Mouse (Mus musculus) kidney, embryonic 14.5 days (tissue): ENCODE results near the gene Tnks1bp1. TPM values are rescaled to one million over a fixed set of nuclear protein-coding genes. Genes with fewer than 3 reads are reported as not detected.
A peak's percentile ranks its signal among the peaks of the same experiment; 100 is the strongest.

Source experiments
- ATAC-seq: fragments of 200-750 bp; cut with Nextera tagmentation; 2 replicates; pipeline ENCODE4 v1.8.0; 2017; ENCODE audit warnings: moderate number of reproducible peaks, mild to moderate bottlenecking, moderate TSS enrichment, moderate library complexity; ENCODE audit not compliant: low FRiP score, low TSS enrichment
- H3K27ac ChIP-seq: fragments of 300-500 bp; sonication (generic); 2 replicates; pipeline ENCODE4 v1.5.1; 2014; ENCODE audit warnings: low read depth, mild to moderate bottlenecking, low read length, moderate library complexity, mixed read lengths
- H3K27me3 ChIP-seq: fragments of 300-500 bp; sonication (generic); 2 replicates; pipeline ENCODE4 v1.6.1; 2014; ENCODE audit warnings: mild to moderate bottlenecking, low read length; ENCODE audit not compliant: control insufficient read depth, insufficient read depth
- H3K36me3 ChIP-seq: fragments of 300-500 bp; sonication (generic); 2 replicates; pipeline ENCODE4 v1.6.1; 2014; ENCODE audit warnings: low read length, mixed read lengths; ENCODE audit not compliant: control insufficient read depth, insufficient read depth
- H3K4me1 ChIP-seq: fragments of 300-500 bp; sonication (generic); 2 replicates; pipeline ENCODE4 v1.6.1; 2014; ENCODE audit warnings: low read length, mixed read lengths; ENCODE audit not compliant: control insufficient read depth, insufficient read depth
- H3K4me2 ChIP-seq: fragments of 300-500 bp; sonication (generic); replicated peaks from 2 replicates; pipeline ENCODE4 v1.6.1; 2014; ENCODE audit warnings: low read depth, mild to moderate bottlenecking, low read length
- H3K4me3 ChIP-seq: fragments of 300-500 bp; sonication (generic); 2 replicates; pipeline ENCODE4 v1.5.1; 2014; ENCODE audit warnings: mild to moderate bottlenecking, low read length
- H3K9ac ChIP-seq: fragments of 300-500 bp; sonication (generic); 2 replicates; pipeline ENCODE4 v1.6.1; 2014; ENCODE audit warnings: low read depth, mild to moderate bottlenecking, low read length, moderate library complexity
- H3K9me3 ChIP-seq: fragments of 300-500 bp; sonication (generic); 2 replicates; pipeline ENCODE4 v1.6.1; 2016; ENCODE audit warnings: low read length; ENCODE audit not compliant: control insufficient read depth
- WGBS: fragments of 180-500 bp; shearing (Covaris S2); extraction: QIAGEN DNeasy Blood & Tissue Kit; methylation state at CpG from one replicate; pipeline ENCODE4 v1.1.7; 2014; 5-methylcytosine and 5-hydroxymethylcytosine counted together
- polyA plus RNA-seq: library from polyadenylated mRNA; unstranded; fragments of >200 nt; fragmentation: Nextera tagmentation; extraction: Ambion mirVana; gene quantifications from 2 replicates; pipeline ENCODE4 v1.2.1, GENCODE M21; 2014

Tnks1bp1 gene
- 8.1 and 10.1 TPM in 2 replicates for polyA plus RNA-seq

DNA sequence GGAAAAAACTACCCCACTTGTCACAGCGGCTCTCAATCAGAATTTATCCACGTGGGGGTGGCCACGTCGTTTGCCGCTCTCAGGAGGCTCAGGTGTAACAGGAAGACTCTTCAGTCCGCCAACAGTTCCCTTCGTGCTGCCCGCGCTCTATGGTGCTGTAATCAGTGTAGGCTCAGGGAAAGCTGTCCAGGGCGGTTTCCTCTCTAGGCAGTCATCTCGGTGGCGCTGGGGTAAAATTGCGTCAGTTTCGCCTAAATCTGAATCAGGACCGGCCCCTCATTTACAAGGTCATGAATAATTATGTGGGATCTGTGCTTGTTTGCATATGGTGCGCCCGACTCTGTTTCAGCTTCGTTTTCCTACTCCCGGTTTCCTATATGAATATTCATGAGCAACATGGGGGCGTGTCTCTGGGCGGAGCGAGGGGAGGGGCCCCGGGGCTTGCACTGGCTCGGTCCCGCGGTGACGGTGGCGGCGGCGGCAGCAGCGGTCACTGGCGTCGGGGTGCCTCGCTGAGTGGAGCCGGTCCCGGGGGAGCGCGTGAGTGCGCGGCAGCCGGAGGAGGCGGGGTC is at the start of gene Tnks1bp1:
Gene Tnks1bp1, plus strand, starts transcription at position 427 of the 572 bp plus-strand sequence.
- Histone ChIP-seq H3K4me1 (peaks cover 41% of the 10 kb centered on the region), H3K9me3 (no peaks in the 10 kb centered on the region), H3K36me3 (peaks cover 56% of the 10 kb centered on the region), H3K27ac (peak within 1 kb of the TSS; percentile 90), H3K4me3 (peak within 1 kb of the TSS; percentile 72), H3K4me2 (peak within 1 kb of the TSS; percentile 68), H3K27me3 (no peaks in the 10 kb centered on the region), H3K9ac (peak within 1 kb of the TSS; percentile 66)
- WGBS = under 1% methylated on average over 41 of the region's 42 CpGs
- peak; percentile 86 for ATAC-seq

DNA sequence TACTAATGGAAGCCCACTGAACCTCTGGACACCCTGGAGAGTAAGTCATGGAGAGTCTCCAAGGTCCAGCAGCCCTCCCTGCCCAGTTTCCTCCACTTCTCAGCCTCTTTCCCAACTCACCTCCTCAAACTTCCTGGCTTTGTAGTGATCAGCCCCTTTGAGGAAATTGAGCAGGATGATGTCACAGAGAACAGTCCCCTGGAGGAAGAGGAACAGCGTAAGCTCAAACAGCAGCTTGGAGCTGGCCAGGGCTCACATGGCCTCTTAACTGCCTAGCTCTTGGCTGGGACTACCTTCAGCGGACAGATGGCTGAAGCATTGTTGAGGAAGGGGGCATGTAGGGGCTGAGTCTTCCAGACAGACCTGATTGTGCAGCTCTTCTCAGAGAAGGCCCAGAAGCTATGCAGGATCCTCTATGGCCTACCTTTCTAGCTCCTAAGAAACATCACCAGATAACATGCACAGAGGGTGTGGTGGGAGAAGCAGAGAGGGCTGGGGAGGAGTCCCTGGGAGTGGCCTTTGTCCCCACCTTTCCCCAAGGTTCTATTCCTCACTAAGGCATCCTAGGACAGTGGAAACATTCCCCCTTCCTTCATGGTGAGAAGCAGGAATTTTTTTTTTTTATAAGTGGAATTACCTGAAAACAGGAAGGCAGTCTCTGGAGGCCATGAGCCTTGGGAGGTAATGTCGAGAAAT is 48.2 kb upstream of the Tnks1bp1 start:
- Histone ChIP-seq H3K4me3 (no peak overlapping the region), H3K4me1 (no peaks in the 10 kb centered on the region), H3K27ac (no peak overlapping the region), H3K36me3 (no peaks in the 10 kb centered on the region), H3K4me2 (no peak overlapping the region), H3K27me3 (no peaks in the 10 kb centered on the region), H3K9me3 (no peaks in the 10 kb centered on the region), H3K9ac (no peak overlapping the region)
- WGBS = 68% methylated on average over 3 of the region's 3 CpGs
- peak; percentile 58; the same call in 1 of the 2 replicates for ATAC-seq

DNA sequence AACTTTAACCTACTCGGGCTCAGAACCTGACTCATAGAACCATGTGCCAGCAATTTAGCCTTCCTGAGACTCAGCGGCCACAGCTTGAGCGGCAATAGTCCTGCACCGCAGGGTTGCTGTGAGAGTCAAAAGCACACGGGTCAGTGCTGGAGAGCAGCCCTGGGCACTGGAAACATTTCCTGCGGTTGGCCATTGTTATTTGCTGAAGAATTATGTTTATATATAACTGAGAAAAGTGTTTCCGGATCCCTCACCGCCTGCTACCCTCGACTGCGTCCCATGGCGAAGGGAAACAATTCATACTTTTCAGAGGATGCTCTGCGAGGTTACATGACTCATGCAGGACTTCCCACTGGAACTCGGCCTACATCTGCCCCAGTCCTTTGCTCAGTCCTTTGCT is 46.3 kb upstream of the Tnks1bp1 start:
- no peak overlapping the region for H3K27ac ChIP-seq
- ATAC-seq = no peak
- WGBS = 85% methylated on average over 13 of the region's 13 CpGs
- H3K27me3 ChIP-seq = no peaks in the 10 kb centered on the region
- no peak overlapping the region for H3K9ac ChIP-seq
- H3K4me2 ChIP-seq = no peak overlapping the region
- no peaks in the 10 kb centered on the region for H3K4me1 ChIP-seq
- no peak overlapping the region for H3K4me3 ChIP-seq
- H3K9me3 ChIP-seq = no peaks in the 10 kb centered on the region
- no peaks in the 10 kb centered on the region for H3K36me3 ChIP-seq

DNA sequence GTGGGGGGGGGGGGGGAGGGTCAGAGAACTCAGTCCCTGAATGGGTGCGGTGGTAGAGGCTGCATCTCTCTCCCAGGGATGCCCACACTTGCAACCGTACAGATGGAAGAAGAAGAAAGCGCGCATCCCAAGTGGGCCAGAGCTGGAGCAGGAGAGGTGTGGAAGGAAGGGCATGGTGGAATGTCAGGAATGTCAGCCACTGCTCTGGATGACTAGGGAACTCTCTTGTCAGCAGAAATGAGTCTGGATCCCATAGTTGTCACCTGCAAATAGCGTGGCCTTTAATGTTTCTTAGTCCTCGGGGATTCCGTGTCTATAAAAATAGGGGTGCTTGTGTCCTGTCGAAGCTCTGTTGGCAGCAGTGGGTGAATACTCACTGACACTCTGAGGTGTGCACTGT is 45.2 kb upstream of the Tnks1bp1 start:
- ATAC-seq = no peak
- Histone ChIP-seq H3K4me1 (no peaks in the 10 kb centered on the region), H3K4me2 (no peak overlapping the region), H3K9me3 (no peaks in the 10 kb centered on the region), H3K27me3 (no peaks in the 10 kb centered on the region), H3K4me3 (no peak overlapping the region), H3K9ac (no peak overlapping the region), H3K27ac (no peak overlapping the region), H3K36me3 (no peaks in the 10 kb centered on the region)
- 73% methylated on average over 8 of the region's 8 CpGs for WGBS

DNA sequence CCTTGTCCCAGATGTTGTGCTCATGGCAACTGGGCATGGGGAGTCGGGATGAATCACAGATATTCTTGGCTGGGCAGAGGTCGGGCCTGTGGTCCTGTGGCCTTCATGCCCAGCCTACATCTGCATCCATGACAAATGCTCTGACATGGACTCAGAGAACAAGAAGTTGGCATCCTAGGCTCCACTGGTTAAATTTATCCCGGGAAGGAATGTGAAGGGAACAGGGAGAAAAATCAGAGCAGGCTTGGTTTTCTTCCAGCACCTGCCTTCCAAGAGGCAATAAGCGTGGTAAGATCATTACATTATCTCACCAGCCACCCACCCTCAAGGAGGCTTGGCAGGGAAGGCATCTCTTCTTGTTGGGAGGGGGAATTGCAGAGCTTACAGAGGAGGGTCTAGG is 43.5 kb upstream of the Tnks1bp1 start:
- no peaks in the 10 kb centered on the region for H3K9me3 ChIP-seq
- no peaks in the 10 kb centered on the region for H3K4me1 ChIP-seq
- H3K9ac ChIP-seq = no peak overlapping the region
- no peak overlapping the region for H3K4me2 ChIP-seq
- no peak overlapping the region for H3K4me3 ChIP-seq
- no peak for ATAC-seq
- H3K27ac ChIP-seq = no peak overlapping the region
- H3K36me3 ChIP-seq = no peaks in the 10 kb centered on the region
- WGBS = 88% methylated on average over 4 of the region's 4 CpGs
- no peaks in the 10 kb centered on the region for H3K27me3 ChIP-seq

DNA sequence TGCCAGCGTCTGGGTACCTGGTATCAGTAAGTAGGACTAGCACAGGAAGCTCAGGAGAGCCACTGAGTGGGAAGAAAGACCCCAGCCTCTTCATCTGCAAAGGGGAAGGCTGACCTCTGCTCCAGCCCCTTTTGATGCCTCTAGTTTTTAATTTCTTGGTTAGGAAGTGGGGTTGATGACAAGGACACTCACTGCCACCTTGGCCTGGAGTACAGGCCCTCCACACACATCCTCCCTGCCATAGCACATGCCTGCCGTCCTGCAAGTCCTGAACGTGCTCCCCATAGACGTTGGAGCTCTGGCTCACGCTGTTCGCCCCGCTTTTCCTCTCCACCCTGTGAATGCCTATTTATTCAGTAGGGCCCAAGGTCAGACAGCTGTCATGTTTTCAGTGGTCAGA is 41.2 kb upstream of the Tnks1bp1 start:
- no peaks in the 10 kb centered on the region for H3K27me3 ChIP-seq
- no peaks in the 10 kb centered on the region for H3K36me3 ChIP-seq
- H3K4me3 ChIP-seq = no peak overlapping the region
- H3K4me1 ChIP-seq = no peaks in the 10 kb centered on the region
- H3K27ac ChIP-seq = no peak overlapping the region
- WGBS = 82% methylated on average over 7 of the region's 7 CpGs
- no peaks in the 10 kb centered on the region for H3K9me3 ChIP-seq
- no peak overlapping the region for H3K9ac ChIP-seq
- H3K4me2 ChIP-seq = no peak overlapping the region
- no peak for ATAC-seq

DNA sequence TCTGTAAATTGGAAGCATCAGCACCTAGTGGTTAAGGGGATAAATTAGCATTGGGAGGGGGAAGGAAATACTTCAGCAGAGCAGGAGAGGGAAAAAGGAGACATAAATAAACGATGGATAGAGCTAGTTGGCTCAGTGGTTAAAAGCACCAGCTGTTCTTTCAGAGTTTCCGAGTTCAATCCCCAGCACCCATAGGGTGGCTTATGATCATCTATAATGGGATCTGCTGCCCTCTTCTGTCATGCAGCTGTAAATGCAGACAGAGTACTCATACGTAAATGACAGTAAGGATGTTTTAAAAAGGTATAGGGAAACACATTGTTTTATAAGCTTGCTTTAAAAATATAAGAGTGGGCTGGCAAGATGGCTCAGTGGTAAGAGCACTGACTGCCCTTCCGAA is 40.1 kb upstream of the Tnks1bp1 start:
- H3K9ac ChIP-seq = no peak overlapping the region
- H3K27ac ChIP-seq = no peak overlapping the region
- peaks cover 3% of the 10 kb centered on the region; the same call in 1 of the 2 replicates for H3K4me1 ChIP-seq
- no peak for ATAC-seq
- H3K4me2 ChIP-seq = no peak overlapping the region
- H3K4me3 ChIP-seq = no peak overlapping the region
- 24% methylated on average over 4 of the region's 4 CpGs for WGBS
- H3K9me3 ChIP-seq = no peaks in the 10 kb centered on the region
- no peaks in the 10 kb centered on the region for H3K36me3 ChIP-seq
- no peaks in the 10 kb centered on the region for H3K27me3 ChIP-seq

DNA sequence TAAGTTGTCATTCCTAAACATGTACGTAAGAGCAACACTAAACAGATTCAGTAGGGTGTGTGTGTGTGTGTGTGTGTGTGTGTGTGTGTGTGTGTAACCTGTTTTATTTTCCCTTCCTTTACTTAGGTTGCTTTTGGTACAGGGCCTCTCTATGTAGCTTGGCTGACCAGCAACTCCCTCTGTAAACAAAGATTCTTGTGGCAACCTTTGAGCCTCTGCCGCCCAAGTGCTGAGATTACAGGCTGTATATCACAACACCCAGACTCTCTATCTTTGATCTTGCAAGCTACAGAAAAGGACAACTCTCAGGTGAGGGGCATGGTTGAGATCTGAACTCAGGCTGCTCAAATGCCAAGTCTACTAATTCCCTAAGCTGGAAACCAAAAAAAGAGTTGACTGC is 38.6 kb upstream of the Tnks1bp1 start:
- 54% methylated on average over 2 of the region's 2 CpGs for WGBS
- H3K9me3 ChIP-seq = no peaks in the 10 kb centered on the region

DNA sequence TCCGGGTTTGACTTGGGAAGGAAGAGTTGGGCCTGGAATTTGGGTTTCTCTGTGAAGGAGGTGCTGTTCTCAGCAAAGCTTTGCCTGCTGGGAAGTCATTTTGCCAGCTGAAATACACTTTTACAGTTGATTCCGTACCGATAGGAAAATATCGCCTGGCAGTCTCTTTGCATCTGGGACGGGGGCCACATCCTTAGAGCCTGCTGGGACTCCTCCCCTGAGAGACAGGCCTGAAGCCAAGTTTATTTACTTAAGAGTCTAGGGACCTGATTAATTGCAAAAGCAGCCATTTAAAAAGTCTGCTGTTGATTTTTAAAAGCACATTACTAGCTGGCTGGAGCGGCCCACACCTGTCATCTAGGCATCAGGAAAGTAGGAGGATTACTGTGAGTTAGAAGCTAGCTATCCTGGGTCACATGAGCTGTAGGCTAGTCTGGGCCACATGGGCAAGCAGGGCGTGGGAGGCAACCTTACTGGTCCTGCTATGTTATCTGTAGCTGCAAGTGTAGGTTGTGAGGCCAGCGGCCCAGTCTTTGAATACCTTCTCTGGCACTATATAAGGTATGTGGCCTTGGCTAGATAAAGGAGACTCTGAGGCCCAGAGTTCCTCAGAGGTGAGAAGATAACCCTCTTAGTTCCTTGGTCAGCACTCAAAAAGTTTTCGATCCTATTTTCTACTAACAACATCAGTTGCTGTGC is 35.8 kb upstream of the Tnks1bp1 start:
- H3K27me3 ChIP-seq = no peaks in the 10 kb centered on the region

More for the DNA sequence above, 38.6 kb upstream of the Tnks1bp1 start:
- Histone ChIP-seq H3K4me2 (no peak overlapping the region), H3K9ac (no peak overlapping the region), H3K4me1 (peaks cover 3% of the 10 kb centered on the region; the same call in 1 of the 2 replicates), H3K27me3 (no peaks in the 10 kb centered on the region), H3K27ac (no peak overlapping the region), H3K4me3 (no peak overlapping the region), H3K36me3 (no peaks in the 10 kb centered on the region)
- ATAC-seq = no peak

More for the DNA sequence above, 35.8 kb upstream of the Tnks1bp1 start:
- WGBS = 30% methylated on average over 9 of the region's 9 CpGs
- peaks cover 3% of the 10 kb centered on the region; the same call in 1 of the 2 replicates for H3K4me1 ChIP-seq
- no peaks in the 10 kb centered on the region for H3K9me3 ChIP-seq
- peak; percentile 79 for ATAC-seq
- no peak overlapping the region for H3K4me3 ChIP-seq
- H3K36me3 ChIP-seq = no peaks in the 10 kb centered on the region
- H3K9ac ChIP-seq = no peak overlapping the region
- no peak overlapping the region for H3K4me2 ChIP-seq
- no peak overlapping the region for H3K27ac ChIP-seq
